Mouse (Mus musculus) liver (tissue): ENCODE measurements around the gene Tmem221.

ENCODE experiments used
- DNase-seq: peaks from one replicate; pipeline ENCODE4 v3.0.0-alpha.2; 2020; ENCODE audit warnings: mixed read lengths

Tmem221 gene

GRCm38 (mm10) chr8:71505979-71506378 is 52.7 kb downstream of the Tmem221 start:
- no peak for DNase-seq

GRCm38 (mm10) chr8:71505326-71505725 is 53.3 kb downstream of the Tmem221 start:
- DNase-seq: no peak

- DNase-seq: no peak
Observed at GRCm38 (mm10) chr8:71504349-71504748, 54.3 kb downstream of the Tmem221 start.
